Mouse (Mus musculus) left cerebral cortex, adult 9 months (tissue): ENCODE results near the gene Dph6.
A peak's percentile ranks its signal among the peaks of the same experiment; 100 is the strongest.
"Not testable (repeated sequence)": the region's sequence is repeated elsewhere in the genome, so short reads cannot be mapped to it uniquely, and the experiment has no call there.

Experiments
- DNase-seq, 2 experiments: peaks; one replicate each; pipeline ENCODE4 v3.0.0; 2022; ENCODE audit warnings: low spot score in 2 of 2

The Dph6 gene

DNA sequence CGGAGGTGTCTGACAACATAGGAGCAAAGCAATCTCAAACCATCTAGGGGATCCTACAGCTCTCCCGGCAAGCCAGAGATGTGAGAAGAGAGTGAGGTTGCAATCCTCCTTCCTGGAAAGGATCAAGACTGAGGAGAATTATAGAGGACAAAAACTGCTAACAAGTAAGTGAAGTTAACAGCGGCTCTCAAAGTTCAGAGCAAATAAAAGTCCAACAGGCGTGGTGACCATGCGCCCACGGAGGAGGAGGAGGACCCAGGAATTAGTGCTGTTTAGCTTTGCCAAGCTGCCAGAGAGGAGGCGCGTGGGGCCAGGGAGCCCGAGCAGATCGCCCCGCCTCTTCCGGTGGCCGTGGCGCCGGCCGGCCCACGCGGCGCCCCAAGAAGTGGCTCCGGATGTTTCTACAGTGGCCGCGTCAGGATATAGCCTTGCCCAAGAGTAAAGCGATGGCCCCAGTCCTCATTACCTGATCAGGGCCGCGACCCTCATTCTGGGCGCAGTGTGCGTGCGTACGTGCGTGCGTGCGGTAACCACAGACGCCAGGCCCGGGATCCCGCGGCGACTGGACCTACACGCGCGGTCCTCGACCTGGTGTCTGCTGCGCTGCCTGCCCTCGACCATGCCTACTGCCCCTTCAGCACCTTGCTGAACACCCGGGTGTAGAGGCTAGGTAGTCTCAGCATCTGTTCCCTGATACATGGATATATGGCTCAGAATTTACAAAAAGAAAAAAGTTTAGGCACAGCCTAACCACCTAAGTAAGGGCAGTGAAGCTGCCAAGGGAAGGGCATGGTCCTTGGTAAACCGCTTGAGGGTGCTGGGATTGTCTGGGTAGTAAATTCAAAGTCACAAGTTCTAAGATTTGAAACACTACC, at the start of gene Dph6:
Gene Dph6, minus strand, starts transcription at position 600 of the 875 bp plus-strand sequence.
- peak; percentile 68 to 86 for DNase-seq

DNA sequence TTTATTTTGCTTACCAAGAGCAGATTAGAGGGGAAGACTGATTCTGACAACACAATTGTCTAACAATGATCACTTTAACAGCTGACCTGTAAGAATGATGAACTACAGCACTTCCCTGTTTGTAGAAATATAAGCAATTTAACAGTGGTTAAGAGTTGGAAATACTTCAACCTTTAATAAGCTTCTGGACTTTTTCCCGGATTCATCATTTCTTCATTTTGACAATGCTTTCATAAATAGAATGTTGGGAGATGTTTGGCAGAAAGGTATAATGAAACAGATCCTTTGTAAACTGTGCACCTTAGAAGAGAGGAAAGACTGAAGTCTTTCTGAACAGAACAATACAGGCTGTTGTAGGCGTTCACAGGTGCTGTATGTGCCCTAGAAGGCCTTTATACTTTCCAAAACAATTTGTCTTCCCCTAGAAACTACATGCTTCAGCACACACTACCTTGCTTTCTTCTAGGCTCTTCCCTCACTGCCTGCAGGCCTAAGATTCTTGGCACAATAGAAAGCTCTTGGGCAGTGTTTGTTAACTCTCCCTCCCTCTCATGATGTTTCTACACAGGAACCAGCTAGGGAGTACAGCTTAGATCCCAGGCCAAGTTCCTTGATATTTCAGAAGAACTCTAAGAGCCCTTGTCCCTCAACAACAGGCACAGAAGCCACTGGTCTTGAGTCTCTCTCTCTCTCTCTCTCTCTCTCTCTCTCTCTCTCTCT, 46.4 kb upstream of the Dph6 start:
- DNase-seq = no peak

- DNase-seq = no peak
Observed at GRCm38 (mm10) chr2:114691607-114692006, 36.8 kb upstream of the Dph6 start.

GRCm38 (mm10) chr2:114687483-114687882, 32.7 kb upstream of the Dph6 start:
- DNase-seq = no peak

DNA sequence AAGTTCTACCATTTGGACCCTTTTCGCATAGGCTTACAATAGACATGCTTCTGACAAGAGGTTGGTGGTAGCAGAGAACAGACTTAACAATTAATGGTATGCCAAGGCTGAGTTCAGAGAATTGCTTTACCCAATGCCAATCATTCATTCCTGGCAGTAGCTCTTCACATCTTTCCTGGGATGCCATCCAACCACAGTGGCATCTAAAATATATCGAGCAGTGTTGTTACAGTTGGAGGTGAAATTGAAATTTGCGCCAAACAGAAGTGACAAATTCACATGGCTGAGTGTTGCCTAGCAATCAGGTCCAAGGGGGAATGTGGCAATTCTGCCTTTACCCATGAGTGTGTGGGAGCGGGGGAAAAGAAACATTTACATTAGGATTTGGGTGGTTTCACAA, 32.3 kb upstream of the Dph6 start:
- DNase-seq = peak; percentile 16 to 19

DNA sequence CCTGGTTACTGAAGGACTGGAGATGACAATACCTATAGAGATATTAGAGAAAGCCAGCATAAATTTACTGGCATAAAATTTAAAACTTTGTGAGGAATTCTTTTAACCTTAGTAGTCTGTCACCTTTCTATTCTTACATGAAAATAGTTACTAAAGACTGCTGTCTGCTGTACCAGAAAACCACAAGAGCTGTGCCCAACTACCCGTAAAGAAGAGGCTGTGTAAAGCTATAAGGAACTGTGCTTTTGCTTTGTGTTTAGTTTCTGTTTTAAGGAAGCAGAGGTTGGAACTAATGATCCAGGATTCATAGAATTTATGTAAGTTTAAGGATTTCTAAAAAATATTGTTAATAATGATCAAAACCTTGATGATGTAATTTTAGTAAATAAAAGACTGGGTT, 19.1 kb upstream of the Dph6 start:
- no peak for DNase-seq

DNA sequence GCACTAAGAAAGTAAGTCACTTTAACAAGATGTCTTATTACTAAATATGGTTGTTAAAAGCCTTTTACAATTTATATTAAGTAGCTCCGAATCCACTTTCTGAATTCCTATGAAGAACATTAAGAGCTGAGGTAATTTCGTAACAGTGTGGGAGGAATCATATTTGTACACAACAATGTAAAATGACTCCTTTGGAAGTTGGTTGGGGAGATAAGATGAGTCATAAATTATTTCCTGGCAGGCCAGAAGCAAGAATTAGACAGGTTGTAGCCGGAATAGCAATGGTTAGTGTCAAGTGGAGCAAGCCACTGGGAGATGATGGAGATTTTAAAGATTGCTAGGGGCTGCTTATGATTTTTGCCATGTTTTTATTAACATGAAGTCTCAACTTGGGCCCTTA, 16.2 kb upstream of the Dph6 start:
- no peak for DNase-seq

- no peak for DNase-seq
Observed at GRCm38 (mm10) chr2:114658954-114659353, 4.2 kb upstream of the Dph6 start.

- no peak for DNase-seq
Observed at GRCm38 (mm10) chr2:114646240-114646639, 8.5 kb downstream of the Dph6 start.

DNA sequence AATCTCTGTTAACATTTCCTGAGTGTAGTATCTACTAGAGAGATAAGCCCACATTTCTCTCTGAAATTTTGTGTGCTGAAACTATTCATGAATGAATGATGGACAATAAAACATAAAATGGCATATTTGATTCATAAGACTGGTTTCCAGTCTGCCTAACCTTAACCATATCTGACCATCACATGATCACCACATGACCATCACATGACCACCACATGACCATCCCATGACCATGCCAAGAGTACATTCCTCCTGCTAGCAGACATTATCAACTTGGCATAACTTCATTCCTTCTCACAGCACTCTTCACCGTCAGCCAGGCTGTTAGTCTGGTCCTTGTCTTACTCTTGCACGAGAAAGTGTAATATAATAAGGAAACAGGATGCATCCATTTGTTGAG, 10.9 kb downstream of the Dph6 start:
- no peak for DNase-seq

GRCm38 (mm10) chr2:114624683-114625082, 30.1 kb downstream of the Dph6 start:
- no peak for DNase-seq

DNA sequence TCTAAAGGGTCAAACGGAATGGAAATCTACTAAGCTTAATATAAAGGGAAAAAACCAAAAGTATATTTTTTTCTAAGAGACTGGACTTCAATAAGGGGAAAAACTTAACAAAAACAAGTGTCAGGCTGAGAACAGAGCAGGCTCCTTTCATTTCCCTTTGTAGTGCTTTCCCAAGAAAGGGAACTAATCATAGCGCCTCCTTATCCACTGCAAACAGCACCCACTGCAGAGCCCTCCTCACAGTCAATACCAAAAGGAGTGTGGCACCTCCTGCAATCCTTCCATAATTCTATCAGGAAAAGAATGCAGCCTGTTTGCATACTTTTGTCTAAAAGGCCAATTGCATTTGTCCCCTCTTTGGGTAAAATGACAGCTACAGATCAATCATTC, 32.2 kb downstream of the Dph6 start:
- DNase-seq = no peak

DNA sequence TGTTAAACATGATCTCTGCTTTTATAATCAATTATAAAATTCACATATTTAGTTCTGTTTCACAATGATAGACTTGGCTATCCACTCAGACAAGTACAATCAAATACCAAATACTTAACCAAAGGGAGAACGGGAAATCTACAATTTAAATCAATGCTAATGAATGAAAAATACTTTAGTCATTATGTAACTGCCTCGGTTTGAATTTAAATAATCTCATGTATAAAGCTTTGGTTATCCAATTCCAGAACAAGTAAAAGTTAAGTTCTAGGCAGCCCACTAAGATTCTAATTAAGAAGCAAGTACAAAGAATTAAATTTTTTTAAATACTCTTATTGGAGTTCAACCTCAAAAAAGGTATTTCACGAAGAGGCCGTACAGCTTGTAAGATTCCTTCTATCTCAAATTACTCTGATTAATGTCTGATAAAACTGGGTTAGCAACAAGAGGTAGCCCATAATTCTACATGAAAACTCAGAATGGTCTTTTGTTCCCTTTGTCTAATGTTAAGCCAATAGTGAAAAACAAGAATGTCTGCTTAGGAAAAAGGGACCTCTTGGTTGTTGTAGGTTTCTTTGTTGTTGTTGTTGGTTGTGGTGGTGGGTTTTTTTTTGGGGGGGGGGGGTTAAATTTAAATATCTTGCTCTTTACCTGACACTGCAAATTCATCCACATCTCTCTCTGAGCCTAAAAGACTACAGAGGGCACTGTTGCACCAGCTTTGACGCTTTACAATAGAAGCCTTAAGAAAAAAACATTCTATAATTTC, 32.8 kb downstream of the Dph6 start:
- DNase-seq = peak in 1 of 2 experiments; percentile 36

GRCm38 (mm10) chr2:114611576-114611975, 43.2 kb downstream of the Dph6 start:
- DNase-seq = no peak

GRCm38 (mm10) chr2:114610110-114610509, 44.7 kb downstream of the Dph6 start:
- no peak for DNase-seq

GRCm38 (mm10) chr2:114605202-114605601, 49.6 kb downstream of the Dph6 start:
- DNase-seq = not testable (repeated sequence)

DNA sequence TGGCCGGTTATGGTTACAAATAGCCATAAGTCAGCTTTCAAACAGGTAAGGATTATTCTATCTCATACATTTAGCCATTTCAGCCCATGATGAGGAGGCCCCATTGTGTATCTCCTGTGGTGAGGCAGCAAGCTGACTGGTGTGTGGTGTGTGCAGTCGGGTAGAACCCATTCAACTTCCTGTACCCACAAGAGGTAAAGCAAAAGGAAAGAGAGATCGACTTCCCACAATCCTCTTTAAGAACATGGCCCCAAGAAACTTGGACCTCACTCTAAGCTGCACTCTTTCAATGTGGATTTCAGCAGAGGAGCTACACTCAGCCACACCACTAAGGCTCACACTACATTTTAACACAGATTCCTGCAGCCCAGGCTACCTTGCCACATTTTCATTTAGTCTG, 53.6 kb downstream of the Dph6 start:
- no peak for DNase-seq

GRCm38 (mm10) chr2:114599793-114600192, 55.0 kb downstream of the Dph6 start:
- no peak for DNase-seq

GRCm38 (mm10) chr2:114593393-114593792, 61.4 kb downstream of the Dph6 start:
- no peak for DNase-seq

DNA sequence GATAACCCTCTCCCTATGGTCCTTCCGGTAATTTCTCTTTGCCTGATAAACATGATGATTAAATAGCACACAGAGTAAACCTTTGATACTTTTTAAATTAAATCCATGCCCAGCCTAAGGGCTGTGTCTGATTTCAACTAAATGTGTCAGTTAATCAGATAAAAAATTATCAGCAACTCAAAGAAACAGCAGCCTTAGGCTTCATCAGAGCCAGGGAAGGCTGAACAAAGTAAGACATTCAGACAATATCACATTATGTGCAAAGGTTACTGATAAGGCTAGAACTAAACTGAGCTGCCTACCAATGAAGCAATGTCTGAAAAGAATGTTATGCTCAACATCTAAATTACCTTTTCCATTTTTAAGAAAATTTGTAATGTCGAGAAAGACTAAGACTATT, 74.0 kb downstream of the Dph6 start:
- DNase-seq = no peak

DNA sequence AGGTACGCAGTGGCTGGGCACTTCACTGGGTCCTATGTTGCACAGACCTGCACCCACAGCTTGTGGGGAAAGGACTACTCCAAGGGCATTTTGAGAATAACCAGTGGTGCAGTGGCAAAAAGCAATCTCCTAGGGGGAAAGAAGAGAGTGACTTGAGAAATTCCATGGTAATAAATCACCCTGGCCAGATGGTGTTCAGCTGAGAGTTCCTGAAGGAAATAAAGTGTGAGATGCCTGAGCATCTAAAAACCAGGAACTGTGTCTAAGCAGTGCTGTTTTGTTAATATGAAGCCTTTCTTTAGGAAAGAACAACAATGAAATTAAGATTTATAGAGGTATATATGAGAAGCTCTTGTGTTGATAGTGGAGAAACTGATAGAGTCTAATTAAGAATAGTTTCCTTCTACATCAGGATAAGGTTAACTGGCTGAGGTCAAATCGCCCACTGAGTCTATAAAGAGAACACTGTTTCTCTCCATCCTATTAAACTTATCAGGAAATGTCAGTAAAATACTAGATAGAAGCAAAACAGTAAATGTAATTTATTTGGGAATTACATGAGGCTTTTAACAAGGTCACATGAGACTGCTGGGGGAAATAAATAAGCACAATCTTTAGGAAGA, 111.7 kb downstream of the Dph6 start:
- DNase-seq = no peak

DNA sequence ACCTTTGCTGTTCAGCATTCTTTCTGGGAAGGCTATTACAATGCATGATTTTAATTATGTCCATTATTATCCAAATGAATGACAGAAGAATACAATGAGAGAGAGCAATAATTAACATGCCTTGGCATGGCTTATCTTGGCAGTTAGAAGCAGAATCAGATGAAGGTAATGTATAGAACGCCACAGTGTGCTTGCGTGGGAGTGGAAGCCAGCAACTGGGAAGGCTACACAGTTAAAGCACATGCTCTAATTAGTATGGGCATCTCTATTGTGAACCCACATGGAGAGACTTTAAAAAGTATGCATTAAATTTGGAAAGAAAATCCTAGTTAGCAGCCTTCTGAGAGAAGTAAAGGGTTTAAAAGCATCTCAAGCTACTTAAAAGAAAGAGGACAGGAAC, 112.4 kb downstream of the Dph6 start:
- no peak for DNase-seq
